Mouse (Mus musculus) cerebellum, postnatal 36 days (tissue): ENCODE data around the gene Igfbpl1.

Experiments
- DNase-seq, 2 experiments: peaks; one replicate each; pipeline ENCODE4 v3.0.0; 2021 to 2022; ENCODE audit warnings: mixed read lengths in 2 of 2

The Igfbpl1 gene

GRCm38 (mm10) chr4:45821995-45822394 is 4.7 kb downstream of the Igfbpl1 start:
- no peak for DNase-seq

GRCm38 (mm10) chr4:45820074-45820830 is 6.5 kb downstream of the Igfbpl1 start:
- peak; percentile 22 to 25 for DNase-seq

GRCm38 (mm10) chr4:45819208-45819931 is 7.4 kb downstream of the Igfbpl1 start:
- no peak for DNase-seq

- no peak for DNase-seq
Observed at GRCm38 (mm10) chr4:45818814-45819207, 7.9 kb downstream of the Igfbpl1 start.

- peak; percentile 33 to 39 for DNase-seq
Observed at GRCm38 (mm10) chr4:45815542-45815941, 11.2 kb downstream of the Igfbpl1 start.

- no peak for DNase-seq
Observed at GRCm38 (mm10) chr4:45811250-45811649, 15.5 kb downstream of the Igfbpl1 start.

GRCm38 (mm10) chr4:45808034-45808433 is 18.7 kb downstream of the Igfbpl1 start:
- no peak for DNase-seq

- no peak for DNase-seq
Observed at GRCm38 (mm10) chr4:45802900-45803299, 23.8 kb downstream of the Igfbpl1 start.

GRCm38 (mm10) chr4:45799956-45800537 is 26.7 kb downstream of the Igfbpl1 start:
- no peak for DNase-seq

GRCm38 (mm10) chr4:45798964-45799363 is 27.8 kb downstream of the Igfbpl1 start, which contains the start of gene Aldh1b1:
TSS of gene Aldh1b1 (plus strand) at chr4:45799022.
- peak; percentile 28 to 43 for DNase-seq

GRCm38 (mm10) chr4:45796760-45797159 is 30.0 kb downstream of the Igfbpl1 start:
- no peak for DNase-seq

- no peak for DNase-seq
Observed at GRCm38 (mm10) chr4:45795191-45795811, 31.4 kb downstream of the Igfbpl1 start.

GRCm38 (mm10) chr4:45790018-45790417 is 36.7 kb downstream of the Igfbpl1 start:
- no peak for DNase-seq

GRCm38 (mm10) chr4:45789263-45789958 is 37.3 kb downstream of the Igfbpl1 start:
- DNase-seq = peak; percentile 67 to 75

- DNase-seq = no peak
Observed at GRCm38 (mm10) chr4:45788446-45789081, 38.2 kb downstream of the Igfbpl1 start.

- DNase-seq = no peak
Observed at GRCm38 (mm10) chr4:45786674-45787073, 40.0 kb downstream of the Igfbpl1 start.

- no peak for DNase-seq
Observed at GRCm38 (mm10) chr4:45785959-45786358, 40.8 kb downstream of the Igfbpl1 start.

- no peak for DNase-seq
Observed at GRCm38 (mm10) chr4:45783671-45784070, 43.1 kb downstream of the Igfbpl1 start.

- peak; percentile 57 to 63 for DNase-seq
Observed at GRCm38 (mm10) chr4:45771619-45772018, 55.1 kb downstream of the Igfbpl1 start.

GRCm38 (mm10) chr4:45771173-45771572 is 55.5 kb downstream of the Igfbpl1 start:
- DNase-seq = no peak

GRCm38 (mm10) chr4:45770638-45771033 is 56.1 kb downstream of the Igfbpl1 start:
- DNase-seq = no peak
